Mouse (Mus musculus): Measurements from ENCODE around the gene Cdk15.

DNA sequence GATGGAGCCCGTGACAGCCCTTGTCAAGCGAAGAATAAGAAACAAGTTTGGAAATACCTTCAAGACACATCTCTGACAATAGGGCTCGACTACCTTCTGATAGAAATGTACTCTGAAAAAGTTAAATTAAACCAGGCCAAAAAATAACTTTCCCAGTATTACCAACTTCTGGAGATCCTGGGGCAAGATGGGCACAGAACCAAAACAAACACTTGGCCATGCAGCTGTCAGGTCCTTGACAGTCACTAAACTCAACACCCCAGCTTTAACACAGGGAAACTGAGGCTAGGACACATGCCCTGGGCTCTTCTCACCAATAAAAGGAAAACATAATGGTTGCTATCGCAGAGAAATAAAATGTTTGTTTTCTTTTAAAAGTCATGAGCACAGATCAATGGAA is 105.3 kb downstream of the Cdk15 start:
- TF ChIP-seq CTCF (IDR thresholded peaks at IDR 0.05; ENCODE audit: low read depth) (no peak), EP300 (IDR thresholded peaks at IDR 0.05; ENCODE audit: low read depth) (no peak)

Data from heart, postnatal 0 days (tissue).